Mouse (Mus musculus) hindbrain, embryonic 16.5 days (tissue): Measurements from ENCODE around the gene Phf11c. TPM values are rescaled to one million over a fixed set of nuclear protein-coding genes. Genes with fewer than 3 reads are reported as not detected.
A peak's percentile ranks its signal among the peaks of the same experiment; 100 is the strongest.
"Not testable (repeated sequence)": the region's sequence is repeated elsewhere in the genome, so short reads cannot be mapped to it uniquely, and the experiment has no call there.

Experiments
- ATAC-seq: fragments of 200-750 bp; cut with Nextera tagmentation; 2 replicates; pipeline ENCODE4 v1.8.0; 2017; ENCODE audit warnings: moderate TSS enrichment, moderate library complexity
- H3K27ac ChIP-seq: fragments of 300-500 bp; sonication (generic); 2 replicates; pipeline ENCODE4 v1.5.1; 2014; ENCODE audit warnings: low read depth, mild to moderate bottlenecking, control low read depth, low read length, moderate library complexity
- H3K27me3 ChIP-seq: fragments of 300-500 bp; sonication (generic); replicated peaks from 2 replicates; pipeline ENCODE4 v1.6.1; 2014; ENCODE audit warnings: low read length; ENCODE audit not compliant: control insufficient read depth, insufficient read depth
- H3K36me3 ChIP-seq: fragments of 300-500 bp; sonication (generic); 2 replicates; pipeline ENCODE4 v1.6.1; 2014; ENCODE audit warnings: mild to moderate bottlenecking, low read length, moderate library complexity, mixed read lengths; ENCODE audit not compliant: control insufficient read depth, insufficient read depth
- H3K4me1 ChIP-seq: fragments of 300-500 bp; sonication (generic); 2 replicates; pipeline ENCODE4 v1.6.1; 2014; ENCODE audit warnings: low read depth, low read length; ENCODE audit not compliant: control insufficient read depth, insufficient read depth
- H3K4me2 ChIP-seq: fragments of 300-500 bp; sonication (generic); 2 replicates; pipeline ENCODE4 v1.6.1; 2014; ENCODE audit warnings: mild to moderate bottlenecking, low read length, control low read depth, moderate library complexity
- H3K4me3 ChIP-seq: fragments of 300-500 bp; sonication (generic); 2 replicates; pipeline ENCODE4 v1.5.1; 2014; ENCODE audit warnings: mild to moderate bottlenecking, low read length, control low read depth, moderate library complexity
- H3K9ac ChIP-seq: fragments of 300-500 bp; sonication (generic); 2 replicates; pipeline ENCODE4 v1.6.1; 2014; ENCODE audit warnings: low read depth, mild to moderate bottlenecking, control low read depth, low read length, moderate library complexity
- H3K9me3 ChIP-seq: fragments of 300-500 bp; sonication (generic); 2 replicates; pipeline ENCODE4 v1.6.1; 2014; ENCODE audit warnings: mild to moderate bottlenecking, low read length, moderate library complexity; ENCODE audit not compliant: control insufficient read depth
- WGBS: fragments of 180-500 bp; shearing (Covaris S2); extraction: QIAGEN DNeasy Blood & Tissue Kit; methylation state at CpG from one replicate; pipeline ENCODE4 v1.1.7; 2014; 5-methylcytosine and 5-hydroxymethylcytosine counted together
- polyA plus RNA-seq: library from polyadenylated mRNA; unstranded; fragments of >200 nt; fragmentation: Nextera tagmentation; extraction: Ambion mirVana; gene quantifications from 2 replicates; pipeline ENCODE4 v1.2.1, GENCODE M21; 2015

Phf11c gene
- polyA plus RNA-seq, 1 experiment from 2014 or later: 0.20 TPM

DNA sequence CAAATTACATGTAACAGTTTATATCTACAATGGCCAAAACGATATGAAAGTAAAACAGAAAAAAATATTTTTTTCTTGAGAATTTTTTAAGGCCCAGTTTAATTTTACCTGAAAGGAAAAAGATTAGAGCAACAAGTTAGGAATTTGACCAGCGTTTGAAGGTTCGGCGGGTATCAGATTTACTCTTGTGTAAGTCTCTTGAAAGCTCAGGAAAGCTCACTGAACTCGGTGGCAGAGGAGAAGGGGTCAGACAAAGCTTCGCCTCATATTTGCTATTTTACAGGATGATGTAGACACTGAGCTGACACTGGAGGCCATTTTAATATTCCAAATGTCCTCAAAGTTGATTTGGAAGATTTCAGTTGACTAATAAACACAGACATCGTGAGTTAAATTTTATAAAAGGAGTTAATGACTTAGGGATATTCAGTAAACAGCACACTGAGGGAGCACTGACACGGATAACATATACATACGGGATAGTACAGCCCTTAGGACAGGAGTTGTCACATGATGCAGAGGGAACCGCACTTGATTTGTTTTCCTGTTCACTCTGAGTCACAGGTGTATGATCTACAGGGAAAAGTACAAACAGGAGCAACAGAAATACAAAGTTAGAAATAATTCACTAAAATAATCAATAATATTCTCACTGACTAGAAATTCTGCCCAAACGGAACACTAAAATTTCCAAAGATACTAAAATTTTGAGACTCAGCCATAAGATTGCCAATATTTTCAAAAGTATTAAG is 27.9 kb upstream of the Phf11c start:
- no peak overlapping the region for H3K4me3 ChIP-seq
- no peak overlapping the region for H3K4me2 ChIP-seq
- 91% methylated on average over 11 of the region's 11 CpGs for WGBS
- no peaks in the 10 kb centered on the region for H3K9me3 ChIP-seq
- no peaks in the 10 kb centered on the region for H3K4me1 ChIP-seq
- no peak for ATAC-seq
- no peaks in the 10 kb centered on the region for H3K27me3 ChIP-seq
- H3K9ac ChIP-seq: no peak overlapping the region
- H3K36me3 ChIP-seq: no peaks in the 10 kb centered on the region
- no peak overlapping the region for H3K27ac ChIP-seq

DNA sequence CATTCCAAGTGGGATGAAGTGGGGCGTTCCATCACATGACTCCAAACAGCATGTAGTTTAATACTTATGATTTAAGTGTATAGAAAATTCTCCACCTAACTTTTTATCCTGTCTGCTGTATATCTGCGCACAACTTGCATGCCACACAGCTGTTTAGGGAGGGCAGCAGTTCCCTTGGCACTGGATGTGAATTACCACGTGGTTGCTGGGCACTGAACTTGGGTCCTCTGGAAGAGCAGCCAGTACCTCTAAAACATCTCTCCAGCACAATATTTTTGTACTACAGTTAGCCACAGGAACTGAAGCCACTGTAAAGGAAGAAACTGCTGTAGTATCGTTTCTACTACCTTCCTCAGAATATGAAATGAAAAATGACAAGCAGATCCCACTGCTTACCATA is 23.0 kb upstream of the Phf11c start:
- no peak overlapping the region for H3K4me3 ChIP-seq
- no peak overlapping the region for H3K4me2 ChIP-seq
- no peak overlapping the region for H3K27ac ChIP-seq
- no peaks in the 10 kb centered on the region for H3K9me3 ChIP-seq
- no peaks in the 10 kb centered on the region for H3K36me3 ChIP-seq
- WGBS: 93% methylated on average over 4 of the region's 4 CpGs
- no peak for ATAC-seq
- no peaks in the 10 kb centered on the region for H3K27me3 ChIP-seq
- no peak overlapping the region for H3K9ac ChIP-seq
- no peaks in the 10 kb centered on the region for H3K4me1 ChIP-seq

DNA sequence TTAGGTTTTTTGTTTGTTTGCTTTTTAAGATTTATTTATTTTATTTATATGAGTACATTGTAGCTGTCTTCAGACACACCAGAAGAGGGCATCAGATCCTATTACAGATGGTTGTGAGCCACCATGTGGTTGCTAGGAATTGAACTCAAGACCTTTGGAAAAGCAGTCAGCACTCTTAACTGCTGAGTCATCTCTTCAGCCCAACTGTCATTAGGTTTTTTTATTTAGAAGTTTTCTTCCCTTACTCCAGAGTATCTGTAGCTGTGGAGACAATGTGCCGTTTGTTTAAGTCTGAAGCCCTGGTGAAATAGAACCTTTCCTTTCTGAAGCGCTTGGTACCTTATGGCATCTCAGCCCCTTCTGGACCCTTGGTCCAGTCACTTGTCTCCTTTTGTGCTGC is 19.8 kb upstream of the Phf11c start:
- H3K4me3 ChIP-seq, H3K9ac ChIP-seq, H3K27me3 ChIP-seq, H3K4me1 ChIP-seq, ATAC-seq, H3K36me3 ChIP-seq, H3K9me3 ChIP-seq, H3K4me2 ChIP-seq, H3K27ac ChIP-seq: not testable (repeated sequence)
- 98% methylated on average over 2 of the region's 2 CpGs for WGBS

DNA sequence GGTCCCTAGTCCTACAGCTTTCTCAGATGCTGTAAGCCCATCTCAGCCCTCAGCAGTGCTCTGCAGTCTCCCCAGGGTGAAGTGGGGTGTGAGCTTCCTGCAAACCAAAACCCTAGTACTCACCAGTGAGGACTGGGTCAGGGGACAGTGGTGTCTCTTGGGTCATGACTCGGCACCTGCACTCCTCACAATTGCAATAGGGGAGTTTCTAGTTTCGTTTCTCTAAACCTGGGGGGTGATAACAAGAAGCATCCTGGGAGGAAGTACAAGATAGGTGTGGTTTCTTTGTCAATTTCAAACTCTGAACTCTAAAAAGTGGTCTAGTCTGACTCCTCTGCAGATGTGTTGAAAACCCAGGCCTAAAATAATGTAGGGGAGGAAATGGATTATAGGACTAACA is 1.8 kb upstream of the Phf11c start:
- Histone ChIP-seq H3K9me3 (no peaks in the 10 kb centered on the region), H3K4me2 (no peak overlapping the region), H3K27me3 (no peaks in the 10 kb centered on the region), H3K36me3 (no peaks in the 10 kb centered on the region), H3K9ac (no peak overlapping the region), H3K4me3 (no peak overlapping the region), H3K27ac (no peak overlapping the region), H3K4me1 (no peaks in the 10 kb centered on the region)
- WGBS: 78% methylated on average over 2 of the region's 2 CpGs
- no peak for ATAC-seq

DNA sequence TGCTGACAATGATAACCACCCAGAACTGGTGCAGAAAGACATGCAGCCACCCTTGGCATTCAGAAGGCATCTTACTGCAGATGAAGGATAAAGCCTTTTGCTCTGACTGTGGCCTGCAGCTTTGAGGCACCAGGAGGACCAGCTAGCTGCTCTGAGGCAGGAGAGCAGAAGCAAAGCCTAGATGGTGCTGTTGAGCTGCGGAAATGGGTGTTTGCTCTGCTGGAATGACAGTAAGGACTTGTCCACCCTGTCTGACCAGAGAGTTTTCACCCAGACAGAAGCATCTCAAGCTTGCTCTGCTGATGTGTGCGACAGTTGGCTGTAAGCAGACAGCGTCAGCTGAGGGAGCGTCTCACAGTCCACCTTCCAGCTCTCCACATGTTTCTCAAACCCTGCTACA is 5.0 kb downstream of the Phf11c start:
- WGBS: 74% methylated on average over 4 of the region's 4 CpGs
- H3K9ac ChIP-seq, H3K4me2 ChIP-seq, H3K4me1 ChIP-seq, H3K27me3 ChIP-seq, H3K9me3 ChIP-seq, H3K27ac ChIP-seq, H3K36me3 ChIP-seq, H3K4me3 ChIP-seq: not testable (repeated sequence)
- ATAC-seq: peak; percentile 68; the same call in 1 of the 2 replicates

DNA sequence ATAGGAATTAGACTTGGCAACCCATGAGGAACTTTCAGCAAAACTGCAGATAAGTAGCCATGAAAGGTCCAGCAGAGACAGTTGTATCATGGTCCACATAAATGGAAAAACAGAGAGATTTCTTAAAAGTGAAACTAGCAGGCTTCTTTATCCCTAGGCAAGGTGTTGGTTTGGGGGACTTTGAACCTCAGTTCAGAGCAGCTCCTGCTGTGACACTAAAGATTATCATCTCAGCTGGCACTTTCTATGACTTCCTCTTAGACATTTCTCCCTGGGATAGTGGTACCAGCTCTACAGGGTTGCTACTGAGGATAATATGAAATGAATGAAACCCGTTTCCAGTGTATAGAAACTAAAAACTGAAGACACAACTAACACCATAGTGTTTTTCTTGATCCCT is 5.6 kb downstream of the Phf11c start:
- 66% methylated on average over 1 of the region's 1 CpGs for WGBS

DNA sequence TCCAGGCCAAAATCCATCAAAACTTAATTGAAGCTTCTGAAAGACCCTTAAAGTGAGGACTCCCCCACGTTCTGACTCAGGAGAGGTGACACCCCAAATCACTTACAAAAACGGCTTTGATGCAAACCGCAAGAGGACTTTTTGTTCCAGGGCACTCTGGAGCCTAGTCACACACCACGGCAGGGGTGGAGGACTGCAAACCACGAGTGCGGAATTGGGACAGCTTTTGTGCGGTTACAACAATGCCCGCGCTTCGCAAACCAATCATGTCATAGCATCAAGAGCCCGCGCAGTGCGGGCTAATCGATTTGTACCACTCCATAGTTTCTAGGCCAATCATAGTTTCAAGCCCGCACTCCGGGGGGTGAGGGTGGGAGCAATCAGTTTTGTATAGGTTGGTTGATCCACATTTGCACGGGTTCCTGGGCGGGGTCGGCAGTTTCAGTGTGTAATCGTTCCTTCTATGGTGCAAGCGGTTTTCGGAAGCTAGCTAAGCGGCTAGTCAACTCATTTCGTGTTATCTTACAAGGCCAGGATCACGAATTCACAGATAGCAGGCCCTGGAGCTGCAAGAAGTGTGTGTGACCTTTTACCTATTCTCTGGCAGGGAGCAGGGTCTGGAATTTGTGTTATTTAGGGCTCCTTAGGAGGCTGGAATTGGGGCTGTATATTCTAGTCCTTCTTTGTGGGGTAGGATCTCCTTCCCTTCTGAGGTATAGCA is 24.7 kb downstream of the Phf11c start:
- WGBS: 95% methylated on average over 25 of the region's 25 CpGs
- no peaks in the 10 kb centered on the region for H3K4me1 ChIP-seq
- H3K4me2 ChIP-seq: no peak overlapping the region
- no peaks in the 10 kb centered on the region for H3K36me3 ChIP-seq
- H3K27ac ChIP-seq: no peak overlapping the region
- no peak for ATAC-seq
- H3K4me3 ChIP-seq: no peak overlapping the region
- H3K27me3 ChIP-seq: no peaks in the 10 kb centered on the region
- no peak overlapping the region for H3K9ac ChIP-seq
- peaks cover 8% of the 10 kb centered on the region for H3K9me3 ChIP-seq

More for the DNA sequence above, 5.6 kb downstream of the Phf11c start:
- Histone ChIP-seq H3K4me3 (no peak overlapping the region), H3K9me3 (no peaks in the 10 kb centered on the region), H3K27ac (no peak overlapping the region), H3K27me3 (no peaks in the 10 kb centered on the region), H3K36me3 (no peaks in the 10 kb centered on the region), H3K4me2 (no peak overlapping the region), H3K4me1 (no peaks in the 10 kb centered on the region), H3K9ac (no peak overlapping the region)
- no peak for ATAC-seq

DNA sequence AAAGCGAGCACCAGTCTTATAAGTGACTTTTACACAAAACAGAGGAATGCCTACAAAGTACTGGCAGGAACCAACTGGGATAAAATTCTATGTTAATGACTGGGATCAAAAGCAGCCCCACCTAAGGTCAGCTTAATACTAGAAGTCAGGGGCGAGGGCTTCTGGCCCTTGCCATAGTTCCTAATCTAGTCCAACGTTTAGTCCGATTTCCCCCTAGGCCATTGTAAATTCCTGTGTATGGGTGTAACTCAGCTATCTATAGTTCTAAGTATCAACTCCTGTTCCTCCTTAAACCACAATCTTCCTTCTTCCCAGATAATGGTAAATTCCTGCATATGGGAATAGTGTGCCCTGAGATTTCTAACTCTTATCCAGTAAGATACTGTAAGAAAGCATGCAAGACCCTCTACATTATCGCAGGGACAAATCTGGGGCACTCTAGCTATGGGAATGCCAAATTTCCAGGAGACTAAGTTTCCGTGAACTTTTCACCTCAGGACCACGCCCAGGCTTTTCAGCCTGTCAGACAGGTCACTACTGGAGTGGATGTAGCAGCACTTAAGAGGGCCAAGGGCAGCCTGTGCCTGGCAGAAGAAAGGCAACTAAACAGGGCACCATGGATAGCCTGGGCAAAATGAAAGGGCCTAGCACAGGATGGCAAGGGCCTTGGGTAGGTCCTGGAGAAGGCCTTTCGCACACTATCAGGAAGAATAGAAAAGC is 28.6 kb downstream of the Phf11c start:
- WGBS: 84% methylated on average over 8 of the region's 8 CpGs
- ATAC-seq: no peak

DNA sequence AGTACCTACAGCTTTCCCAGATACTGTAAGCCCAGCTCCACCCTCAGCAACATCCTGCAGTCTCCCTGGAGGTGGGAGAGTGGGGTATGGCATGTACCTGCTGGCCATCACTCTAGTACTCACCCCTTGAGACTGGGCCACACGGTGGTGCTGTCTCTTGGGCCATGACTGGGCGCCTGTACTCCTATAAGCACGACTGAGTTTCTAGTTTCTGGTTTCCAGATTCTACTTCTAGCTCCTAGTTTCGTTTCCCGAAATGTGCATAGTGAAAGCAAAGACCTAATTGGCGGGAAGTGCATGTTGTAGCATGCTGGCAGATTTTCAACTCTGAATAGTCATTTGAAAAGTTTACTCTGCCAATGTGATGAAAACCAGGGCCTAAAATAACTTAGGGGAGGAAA is 29.9 kb downstream of the Phf11c start, which contains the start of gene Phf11d:
Phf11d (minus strand) TSS at position 227 of the 401 bp plus-strand sequence.
- Histone ChIP-seq H3K9ac (no peak within 1 kb of the TSS), H3K9me3 (no peaks in the 10 kb centered on the region), H3K27me3 (no peaks in the 10 kb centered on the region), H3K4me2 (no peak within 1 kb of the TSS), H3K27ac (no peak within 1 kb of the TSS), H3K36me3 (no peaks in the 10 kb centered on the region), H3K4me3 (no peak within 1 kb of the TSS), H3K4me1 (no peaks in the 10 kb centered on the region)
- 81% methylated on average over 6 of the region's 6 CpGs for WGBS
- no peak for ATAC-seq

More for the DNA sequence above, 28.6 kb downstream of the Phf11c start:
- Histone ChIP-seq H3K27me3 (no peaks in the 10 kb centered on the region), H3K4me2 (no peak overlapping the region), H3K4me3 (no peak overlapping the region), H3K9me3 (peaks cover 5% of the 10 kb centered on the region), H3K36me3 (no peaks in the 10 kb centered on the region), H3K27ac (no peak overlapping the region), H3K9ac (no peak overlapping the region), H3K4me1 (no peaks in the 10 kb centered on the region)
